ENCODE assay signal across 18 mouse cellular contexts in the genomic region with DNA sequence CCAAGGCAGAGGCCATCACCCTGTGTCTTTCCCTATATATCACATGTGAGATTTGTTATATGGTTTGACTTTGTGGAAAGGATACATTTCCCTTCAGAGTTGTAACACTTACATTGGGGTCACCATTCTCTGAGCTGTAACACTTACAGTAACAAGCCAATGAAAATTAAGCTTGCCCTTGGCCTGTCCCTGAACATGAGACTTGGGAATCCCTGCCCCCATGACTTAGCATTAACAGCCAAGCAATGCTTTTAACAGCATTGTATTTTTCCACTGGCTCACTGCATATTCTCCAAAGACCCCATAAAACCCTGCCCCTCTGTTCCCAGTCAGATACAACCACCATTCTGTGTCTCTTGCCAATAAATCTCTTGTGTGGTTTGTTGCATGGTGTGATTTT. TPM values are rescaled to one million over a fixed set of nuclear protein-coding genes. Genes with fewer than 3 reads are reported as not detected.
DNase-seq lines count a peak whose midpoint lies in the region; ATAC-seq and TF ChIP-seq lines count a peak whose summit lies in the region.
"Had no signal": no experiment of that assay in that cellular context is flagged by ENCODE, and none has a peak within 500 bp of the region (broad histone marks: within the 10 kb centered on the region; RNA-seq: fewer than 3 reads in every experiment).

No protein-coding gene starts in this region.

- H3K4me3 ChIP-seq in kidney, adult 2 months (ENCODE audit: insufficient read depth, low read depth, low read length), result no peak overlapping the region
- H3K4me3 ChIP-seq in liver, postnatal 0 days (ENCODE audit: low read depth, low read length), result no peak overlapping the region
- no peak overlapping the region for H3K4me3 ChIP-seq in hindbrain, embryonic 12.5 days
- H3K4me3 ChIP-seq: embryonic facial prominence, embryonic 13.5 days; forebrain, embryonic 10.5 days; heart, embryonic 10.5 days had no signal

- H3K4me2 ChIP-seq in liver, postnatal 0 days (ENCODE audit: low read depth, low read length), result no peak overlapping the region
- H3K4me2 ChIP-seq in hindbrain, embryonic 12.5 days (replicated peaks), result no peak overlapping the region
- H3K4me2 ChIP-seq: embryonic facial prominence, embryonic 13.5 days; hindbrain, embryonic 14.5 days had no signal

- H3K4me1 ChIP-seq in kidney, adult 2 months (ENCODE audit: control insufficient read depth, insufficient read depth, low read length), result no peaks in the 10 kb centered on the region
- no peaks in the 10 kb centered on the region for H3K4me1 ChIP-seq in liver, postnatal 0 days (ENCODE audit: insufficient read depth)
- no peaks in the 10 kb centered on the region for H3K4me1 ChIP-seq in hindbrain, embryonic 12.5 days
- H3K4me1 ChIP-seq: embryonic facial prominence, embryonic 13.5 days; forebrain, embryonic 10.5 days; heart, embryonic 10.5 days had no signal

- no peak for DNase-seq in kidney, adult 2 months
- DNase-seq in kidney, adult 9 months, result no peak
- no peak for DNase-seq in liver, postnatal 0 days
- no peak for DNase-seq in cerebellum, postnatal 36 days
- DNase-seq: adrenal gland, adult 8-10 months; adrenal gland, postnatal 36 days; cerebellum, adult 2 months; cerebellum, postnatal 14 days; gastrocnemius, postnatal 36 days had no signal

- H3K27me3 ChIP-seq in kidney, adult 2 months (replicated peaks; ENCODE audit: control insufficient read depth, insufficient read depth, low read length), result no peaks in the 10 kb centered on the region
- no peaks in the 10 kb centered on the region for H3K27me3 ChIP-seq in liver, postnatal 0 days (ENCODE audit: insufficient read depth, low read length)
- H3K27me3 ChIP-seq in hindbrain, embryonic 12.5 days, result no peaks in the 10 kb centered on the region
- H3K27me3 ChIP-seq: embryonic facial prominence, embryonic 13.5 days had no signal

- no peak overlapping the region for H3K9ac ChIP-seq in liver, postnatal 0 days (replicated peaks)
- no peak overlapping the region for H3K9ac ChIP-seq in hindbrain, embryonic 12.5 days
- H3K9ac ChIP-seq: embryonic facial prominence, embryonic 13.5 days; hindbrain, embryonic 14.5 days had no signal

- no peak for TF ChIP-seq CTCF in kidney, adult 2 months (conservative IDR thresholded peaks at IDR 0.05; ENCODE audit: insufficient read depth, insufficient read length, low read depth, low read length)
- TF ChIP-seq CTCF in liver, postnatal 0 days (IDR thresholded peaks at IDR 0.05; ENCODE audit: low read depth), result no peak

- TF ChIP-seq POLR2A in kidney, adult 2 months (IDR thresholded peaks at IDR 0.05; ENCODE audit: low read depth, low read length), result no peak

- H3K9me3 ChIP-seq in liver, postnatal 0 days (ENCODE audit: low read length), result no peaks in the 10 kb centered on the region
- H3K9me3 ChIP-seq in hindbrain, embryonic 12.5 days (replicated peaks), result no peaks in the 10 kb centered on the region
- H3K9me3 ChIP-seq: embryonic facial prominence, embryonic 13.5 days; forebrain, embryonic 10.5 days; heart, embryonic 10.5 days had no signal

- ATAC-seq in common myeloid progenitor, adult 5-6 weeks (replicated peaks; ENCODE audit: low read depth, poor library complexity, severe bottlenecking), result peak; percentile 16; the same call in 1 of the 2 replicates
- ATAC-seq in erythroid progenitor cell, adult 5-6 weeks (replicated peaks; ENCODE audit: low FRiP score, poor library complexity, severe bottlenecking), result 0 out of 2 replicates have a peak, but pooled peaks have one; percentile 51
- ATAC-seq in liver, postnatal 0 days, result no peak
- ATAC-seq in hindbrain, embryonic 12.5 days (ENCODE audit: low FRiP score), result no peak
- ATAC-seq: forebrain, embryonic 14.5 days; intestine, embryonic 16.5 days had no signal

- H3K27ac ChIP-seq in kidney, adult 2 months (ENCODE audit: insufficient read depth, low read depth, low read length), result peak overlapping the region; percentile 60
- peak overlapping the region; percentile 72 for H3K27ac ChIP-seq in liver, postnatal 0 days (ENCODE audit: low read depth)
- no peak overlapping the region for H3K27ac ChIP-seq in hindbrain, embryonic 12.5 days
- H3K27ac ChIP-seq: embryonic facial prominence, embryonic 13.5 days; forebrain, embryonic 10.5 days; heart, embryonic 10.5 days; hindbrain, embryonic 14.5 days had no signal

- TF ChIP-seq EP300 in liver, postnatal 0 days (IDR thresholded peaks at IDR 0.05; ENCODE audit: low read depth), result no peak

- no peaks in the 10 kb centered on the region for H3K36me3 ChIP-seq in kidney, adult 2 months (ENCODE audit: control insufficient read depth, insufficient read depth, low read length)
- H3K36me3 ChIP-seq in liver, postnatal 0 days (replicated peaks; ENCODE audit: insufficient read depth, low read length), result no peaks in the 10 kb centered on the region; the same call in 1 of the 2 replicates
- H3K36me3 ChIP-seq in hindbrain, embryonic 12.5 days, result no peaks in the 10 kb centered on the region
- H3K36me3 ChIP-seq: heart, embryonic 10.5 days had no signal

RNA-seq across cellular contexts. Expression of a gene that starts 13.0 kb away (rescaled TPM):
- 3.7 and 5.8 TPM in 2 replicates for polyA plus RNA-seq in kidney, adult 2 months (2012; rRNA removed)
- total RNA-seq in common myeloid progenitor, adult 5-6 weeks (2017), result 5.4 and 13.7 TPM in 2 replicates
- total RNA-seq in erythroid progenitor cell, adult 5-6 weeks (2015; ENCODE audit: low replicate concordance), result 71.7 and 83.4 TPM in 2 replicates
- 25.9 and 54.6 TPM in 2 replicates for total RNA-seq in erythroid progenitor cell, adult 5-6 weeks (2017; ENCODE audit: low replicate concordance)
- 13.9 and 14.2 TPM in 2 replicates for polyA plus RNA-seq in liver, postnatal 0 days (2015; fragmentation: Nextera tagmentation; extraction: Ambion mirVana)
- 22.5 and 23.9 TPM in 2 replicates for polyA plus RNA-seq in hindbrain, embryonic 12.5 days (2016; fragmentation: Nextera tagmentation; extraction: Ambion mirVana)

RNA-seq across cellular contexts. Expression of a gene that starts 13.0 kb away (rescaled TPM):
- polyA plus RNA-seq in kidney, adult 2 months (2012; rRNA removed), result 4.3 and 5.2 TPM in 2 replicates
- 8.3 and 13.1 TPM in 2 replicates for total RNA-seq in common myeloid progenitor, adult 5-6 weeks (2017)
- 27.4 and 32.7 TPM in 2 replicates for total RNA-seq in erythroid progenitor cell, adult 5-6 weeks (2015; ENCODE audit: low replicate concordance)
- 62.5 and 68.3 TPM in 2 replicates for total RNA-seq in erythroid progenitor cell, adult 5-6 weeks (2017; ENCODE audit: low replicate concordance)
- polyA plus RNA-seq in liver, postnatal 0 days (2015; fragmentation: Nextera tagmentation; extraction: Ambion mirVana), result 2.7 and 3.3 TPM in 2 replicates
- polyA plus RNA-seq in hindbrain, embryonic 12.5 days (2016; fragmentation: Nextera tagmentation; extraction: Ambion mirVana), result 9.8 and 11.8 TPM in 2 replicates

RNA-seq across cellular contexts. Expression of a gene that starts 13.1 kb away (rescaled TPM):
- polyA plus RNA-seq in kidney, adult 2 months (2012; rRNA removed), result 9.7 and 14.3 TPM in 2 replicates
- 34.0 and 41.9 TPM in 2 replicates for total RNA-seq in common myeloid progenitor, adult 5-6 weeks (2017)
- 27.4 and 53.7 TPM in 2 replicates for total RNA-seq in erythroid progenitor cell, adult 5-6 weeks (2015; ENCODE audit: low replicate concordance)
- 35.6 and 43.5 TPM in 2 replicates for total RNA-seq in erythroid progenitor cell, adult 5-6 weeks (2017; ENCODE audit: low replicate concordance)
- 19.5 and 20.7 TPM in 2 replicates for polyA plus RNA-seq in liver, postnatal 0 days (2015; fragmentation: Nextera tagmentation; extraction: Ambion mirVana)
- polyA plus RNA-seq in hindbrain, embryonic 12.5 days (2016; fragmentation: Nextera tagmentation; extraction: Ambion mirVana), result 50.1 and 53.4 TPM in 2 replicates

RNA-seq across cellular contexts. Expression of a gene that starts 20.9 kb away (rescaled TPM):
- 1.4 and 2.2 TPM in 2 replicates for polyA plus RNA-seq in kidney, adult 2 months (2012; rRNA removed)
- 0.64 and 1.3 TPM in 2 replicates for total RNA-seq in common myeloid progenitor, adult 5-6 weeks (2017)
- total RNA-seq in erythroid progenitor cell, adult 5-6 weeks (2015; ENCODE audit: low replicate concordance), result 6.3 and 6.8 TPM in 2 replicates
- 4.0 and 8.5 TPM in 2 replicates for total RNA-seq in erythroid progenitor cell, adult 5-6 weeks (2017; ENCODE audit: low replicate concordance)
- 4.2 and 4.8 TPM in 2 replicates for polyA plus RNA-seq in liver, postnatal 0 days (2015; fragmentation: Nextera tagmentation; extraction: Ambion mirVana)
- polyA plus RNA-seq in hindbrain, embryonic 12.5 days (2016; fragmentation: Nextera tagmentation; extraction: Ambion mirVana), result 1.5 and 1.8 TPM in 2 replicates

RNA-seq across cellular contexts. Expression of a gene that starts 21.2 kb away (rescaled TPM):
- 10.1 and 16.8 TPM in 2 replicates for polyA plus RNA-seq in kidney, adult 2 months (2012; rRNA removed)
- total RNA-seq in common myeloid progenitor, adult 5-6 weeks (2017), result 74.0 and 116 TPM in 2 replicates
- 26.8 and 30.3 TPM in 2 replicates for total RNA-seq in erythroid progenitor cell, adult 5-6 weeks (2015; ENCODE audit: low replicate concordance)
- total RNA-seq in erythroid progenitor cell, adult 5-6 weeks (2017; ENCODE audit: low replicate concordance), result 33.5 and 39.8 TPM in 2 replicates
- polyA plus RNA-seq in liver, postnatal 0 days (2015; fragmentation: Nextera tagmentation; extraction: Ambion mirVana), result 25.8 and 26.4 TPM in 2 replicates
- 44.2 and 53.7 TPM in 2 replicates for polyA plus RNA-seq in hindbrain, embryonic 12.5 days (2016; fragmentation: Nextera tagmentation; extraction: Ambion mirVana)

Comparison
In these comparisons a context has a peak if more than half of its experiments do, and no peak if none do; other contexts are left out.
1. ATAC-seq: peak in common myeloid progenitor, adult 5-6 weeks (single experiment) and erythroid progenitor cell, adult 5-6 weeks (single experiment); none in liver, postnatal 0 days (single experiment) and hindbrain, embryonic 12.5 days (single experiment).